Comparison of ENCODE assay signal across 8 mouse cellular contexts in the genomic region with DNA sequence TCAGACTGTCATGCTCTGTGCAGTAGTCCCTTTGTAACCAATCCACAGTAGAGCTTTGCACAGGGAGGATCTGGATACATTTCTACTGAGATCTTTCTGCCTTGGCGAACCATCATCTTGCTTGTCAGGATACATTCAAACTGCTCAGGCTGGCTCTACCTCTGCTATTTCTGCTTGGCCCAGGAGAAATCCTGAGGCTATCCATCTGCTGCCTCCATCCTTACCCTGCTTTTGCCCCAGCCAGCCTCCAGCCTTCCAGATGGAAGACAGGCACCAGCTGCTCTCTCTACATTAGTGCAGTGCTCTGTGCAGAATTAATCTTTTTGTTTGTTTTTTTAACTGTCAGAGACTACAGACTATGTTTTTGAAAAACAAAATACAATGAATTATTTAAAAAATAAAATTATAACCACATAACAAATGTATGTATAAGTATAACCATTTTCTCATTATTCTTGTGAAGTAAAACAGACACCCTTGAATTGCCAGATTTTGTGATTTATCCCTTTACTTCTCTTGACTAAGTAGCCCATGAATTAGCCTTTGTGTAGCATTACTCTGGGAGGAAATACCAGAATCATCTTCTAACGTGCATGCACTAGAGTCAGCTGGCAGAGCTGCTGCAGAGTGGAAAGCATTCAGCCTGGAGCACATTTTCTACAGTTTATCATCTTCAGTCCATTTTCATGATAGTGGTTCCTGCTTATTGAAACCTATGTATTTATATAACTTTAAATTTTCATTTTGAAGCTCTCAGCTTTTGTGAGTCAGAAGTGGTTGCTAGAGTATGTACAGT.
DNase-seq lines count a peak whose midpoint lies in the region; ATAC-seq and TF ChIP-seq lines count a peak whose summit lies in the region.

No protein-coding gene starts in this region.

- H3K4me3 ChIP-seq in intestine, embryonic 14.5 days (ENCODE audit: low read depth, low read length), result no peak overlapping the region
- H3K4me3 ChIP-seq in intestine, postnatal 0 days (ENCODE audit: low read depth, low read length), result no peak overlapping the region
- H3K4me3 ChIP-seq in neural tube, embryonic 15.5 days (replicated peaks), result no peak overlapping the region
- H3K4me3 ChIP-seq in liver, embryonic 12.5 days, result no peak overlapping the region

- no peak overlapping the region for H3K4me2 ChIP-seq in intestine, embryonic 14.5 days (ENCODE audit: low read length)
- no peak overlapping the region for H3K4me2 ChIP-seq in intestine, postnatal 0 days (replicated peaks; ENCODE audit: low read depth)
- no peak overlapping the region for H3K4me2 ChIP-seq in neural tube, embryonic 15.5 days
- H3K4me2 ChIP-seq in liver, embryonic 12.5 days, result no peak overlapping the region

- WGBS in intestine, embryonic 14.5 days, result 19% methylated on average over 2 of the region's 2 CpGs
- 58% methylated on average over 2 of the region's 2 CpGs for WGBS in intestine, postnatal 0 days
- 39% methylated on average over 2 of the region's 2 CpGs for WGBS in neural tube, embryonic 15.5 days
- WGBS in liver, embryonic 12.5 days (ENCODE audit: insufficient replicate concordance), result 63% methylated on average over 2 of the region's 2 CpGs

- peak; percentile 84 for ATAC-seq in intestine, embryonic 14.5 days (replicated peaks; ENCODE audit: low FRiP score, low TSS enrichment, low read depth)
- ATAC-seq in intestine, postnatal 0 days, result no peak
- peak; percentile 61; the same call in 1 of the 2 replicates for ATAC-seq in neural tube, embryonic 15.5 days (ENCODE audit: low FRiP score)
- ATAC-seq in liver, embryonic 12.5 days, result no peak

- no peaks in the 10 kb centered on the region for H3K27me3 ChIP-seq in intestine, embryonic 14.5 days (replicated peaks; ENCODE audit: control insufficient read depth, insufficient read depth, low read length)
- H3K27me3 ChIP-seq in intestine, postnatal 0 days (replicated peaks; ENCODE audit: control insufficient read depth, insufficient read depth, low read length), result no peaks in the 10 kb centered on the region
- no peaks in the 10 kb centered on the region for H3K27me3 ChIP-seq in neural tube, embryonic 15.5 days (replicated peaks)
- no peaks in the 10 kb centered on the region for H3K27me3 ChIP-seq in liver, embryonic 12.5 days (replicated peaks)

- DNase-seq in intestine, embryonic 14.5 days (ENCODE audit: low spot score), result peak; percentile 62
- peak; percentile 83 to 84 for DNase-seq in cerebellum, postnatal 36 days
- peak; percentile 68 to 71 for DNase-seq in layer of hippocampus, adult 8-10 months (ENCODE audit: low spot score in 2 of 2)
- no peak for DNase-seq in heart, adult 8-10 months (ENCODE audit: low spot score)
- no peak for DNase-seq in lung, postnatal 10 days

- no peak overlapping the region for H3K9ac ChIP-seq in intestine, embryonic 14.5 days (ENCODE audit: low read length)
- H3K9ac ChIP-seq in intestine, postnatal 0 days (ENCODE audit: low read depth, low read length), result no peak overlapping the region
- H3K9ac ChIP-seq in neural tube, embryonic 15.5 days (replicated peaks), result no peak overlapping the region
- H3K9ac ChIP-seq in liver, embryonic 12.5 days, result no peak overlapping the region

- no peaks in the 10 kb centered on the region for H3K4me1 ChIP-seq in intestine, embryonic 14.5 days (replicated peaks; ENCODE audit: control insufficient read depth, insufficient read depth, low read length)
- no peaks in the 10 kb centered on the region for H3K4me1 ChIP-seq in intestine, postnatal 0 days (replicated peaks; ENCODE audit: control insufficient read depth, insufficient read depth, low read length)
- no peaks in the 10 kb centered on the region for H3K4me1 ChIP-seq in neural tube, embryonic 15.5 days
- no peaks in the 10 kb centered on the region for H3K4me1 ChIP-seq in liver, embryonic 12.5 days

- H3K27ac ChIP-seq in intestine, embryonic 14.5 days (ENCODE audit: low read depth), result peak overlapping the region; percentile 29; the same call in 1 of the 2 replicates
- no peak overlapping the region for H3K27ac ChIP-seq in intestine, postnatal 0 days (ENCODE audit: low read depth, low read length)
- no peak overlapping the region for H3K27ac ChIP-seq in neural tube, embryonic 15.5 days (replicated peaks)
- H3K27ac ChIP-seq in liver, embryonic 12.5 days, result no peak overlapping the region

- H3K9me3 ChIP-seq in intestine, embryonic 14.5 days (ENCODE audit: control insufficient read depth, low read length), result no peaks in the 10 kb centered on the region
- no peaks in the 10 kb centered on the region for H3K9me3 ChIP-seq in intestine, postnatal 0 days (ENCODE audit: control insufficient read depth)
- H3K9me3 ChIP-seq in neural tube, embryonic 15.5 days (replicated peaks), result no peaks in the 10 kb centered on the region
- H3K9me3 ChIP-seq in liver, embryonic 12.5 days (replicated peaks), result no peaks in the 10 kb centered on the region

- no peak for TF ChIP-seq CTCF in intestine, postnatal 0 days (IDR thresholded peaks at IDR 0.05; ENCODE audit: low read depth)

- H3K36me3 ChIP-seq in intestine, embryonic 14.5 days (ENCODE audit: control insufficient read depth, insufficient read depth, low read length), result no peaks in the 10 kb centered on the region
- H3K36me3 ChIP-seq in intestine, postnatal 0 days (ENCODE audit: control insufficient read depth, insufficient read depth), result no peaks in the 10 kb centered on the region
- H3K36me3 ChIP-seq in neural tube, embryonic 15.5 days, result no peaks in the 10 kb centered on the region
- H3K36me3 ChIP-seq in liver, embryonic 12.5 days, result no peaks in the 10 kb centered on the region

Comparison
In these comparisons a context has a peak if more than half of its experiments do, and no peak if none do; other contexts are left out.
1. ATAC-seq: peak in intestine, embryonic 14.5 days (single experiment) and neural tube, embryonic 15.5 days (single experiment); none in intestine, postnatal 0 days (single experiment) and liver, embryonic 12.5 days (single experiment).
2. DNase-seq: peak in intestine, embryonic 14.5 days (single experiment), cerebellum, postnatal 36 days (2 of 2) and layer of hippocampus, adult 8-10 months (2 of 2); none in heart, adult 8-10 months (single experiment) and lung, postnatal 10 days (single experiment).